Mouse (Mus musculus) MEL (cell line): ENCODE results near the gene Tbc1d14.

ENCODE experiments used
- CHD1 ChIP-seq: IDR thresholded peaks from 2 replicates; pipeline ENCODE4 v1.6.1; 2012; ENCODE audit warnings: low read depth, mild to moderate bottlenecking, inconsistent platforms, low read length, improper control_type of control experiment
- CHD2 ChIP-seq: IDR thresholded peaks from 2 replicates; pipeline ENCODE4 v1.6.1; 2011; ENCODE audit warnings: low read length, improper control_type of control experiment
- GATA1 ChIP-seq: IDR thresholded peaks from 2 replicates; pipeline ENCODE4 v1.6.1; 2011; ENCODE audit warnings: low read depth, low read length, improper control_type of control experiment
- JUND ChIP-seq: IDR thresholded peaks from 2 replicates; pipeline ENCODE4 v1.6.1; 2011; ENCODE audit warnings: low read depth, mild to moderate bottlenecking, improper control_type of control experiment, low read length
- POLR2A ChIP-seq, 2 experiments: IDR thresholded peaks; 2 replicates each; pipeline ENCODE4 v1.6.1; 2011 to 2012; ENCODE audit warnings: low read length in 2 of 2, mild to moderate bottlenecking in 2 of 2, control low read depth in 1 of 2, improper control_type of control experiment in 1 of 2, low read depth in 1 of 2, moderate library complexity in 1 of 2; ENCODE audit not compliant: control insufficient read depth in 1 of 2, insufficient read depth in 1 of 2, poor library complexity in 1 of 2
- SIN3A ChIP-seq: IDR thresholded peaks from 2 replicates; pipeline ENCODE4 v1.6.1; 2012; ENCODE audit warnings: low read length, improper control_type of control experiment, inconsistent platforms
- SMC3 ChIP-seq: IDR thresholded peaks from 2 replicates; pipeline ENCODE4 v1.6.1; 2011; ENCODE audit warnings: low read depth, low read length, improper control_type of control experiment

GRCm38 (mm10) chr5:36608939-36609499 lies 15.9 kb upstream of the Tbc1d14 start:
- TF ChIP-seq GATA1 (0 out of 2 replicates have a peak, but pooled peaks have one; percentile 11), CHD1 (no peak), POLR2A (IDR thresholded peaks at IDR 0.05; ENCODE audit: control insufficient read depth in 1 of 2, insufficient read depth in 1 of 2, low read depth in 1 of 2, low read length in 2 of 2, poor library complexity in 1 of 2) (no peak), SIN3A (no peak), JUND (no peak), SMC3 (no peak), CHD2 (no peak)
